Mouse (Mus musculus) midbrain, embryonic 15.5 days (tissue): ENCODE measurements around the gene Qars. TPM values are rescaled to one million over a fixed set of nuclear protein-coding genes. Genes with fewer than 3 reads are reported as not detected.

Experiments
- ATAC-seq: fragments of 200-750 bp; cut with Nextera tagmentation; replicated peaks from 2 replicates; pipeline ENCODE4 v1.8.0; 2017; ENCODE audit warnings: moderate TSS enrichment
- H3K27ac ChIP-seq: fragments of 300-500 bp; sonication (generic); 2 replicates; pipeline ENCODE4 v1.5.1; 2015; ENCODE audit warnings: mild to moderate bottlenecking, inconsistent platforms
- H3K27me3 ChIP-seq: fragments of 300-500 bp; sonication (generic); replicated peaks from 2 replicates; pipeline ENCODE4 v1.6.1; 2015; ENCODE audit warnings: inconsistent platforms
- H3K36me3 ChIP-seq: fragments of 300-500 bp; sonication (generic); replicated peaks from 2 replicates; pipeline ENCODE4 v1.6.1; 2015; ENCODE audit warnings: inconsistent platforms
- H3K4me1 ChIP-seq: fragments of 300-500 bp; sonication (generic); 2 replicates; pipeline ENCODE4 v1.6.1; 2015; ENCODE audit warnings: inconsistent platforms
- H3K4me2 ChIP-seq: fragments of 300-500 bp; sonication (generic); 2 replicates; pipeline ENCODE4 v1.6.1; 2015; ENCODE audit warnings: inconsistent platforms, mild to moderate bottlenecking, moderate library complexity
- H3K4me3 ChIP-seq: fragments of 300-500 bp; sonication (generic); 2 replicates; pipeline ENCODE4 v1.5.1; 2015; ENCODE audit warnings: mild to moderate bottlenecking, inconsistent platforms
- H3K9ac ChIP-seq: fragments of 300-500 bp; sonication (generic); 2 replicates; pipeline ENCODE4 v1.6.1; 2015; ENCODE audit warnings: mild to moderate bottlenecking, inconsistent platforms
- H3K9me3 ChIP-seq: fragments of 300-500 bp; sonication (generic); 2 replicates; pipeline ENCODE4 v1.6.1; 2016; ENCODE audit warnings: inconsistent platforms
- WGBS: fragments of 180-500 bp; shearing (Covaris S2); methylation state at CpG from one replicate; pipeline ENCODE4 v1.1.7; 2015; ENCODE audit warnings: mixed read lengths; 5-methylcytosine and 5-hydroxymethylcytosine counted together
- polyA plus RNA-seq: library from polyadenylated mRNA; unstranded; fragments of >200 nt; fragmentation: Nextera tagmentation; extraction: Ambion mirVana; gene quantifications from 2 replicates; pipeline ENCODE4 v1.2.1, GENCODE M21; 2015

Qars gene
- 64.0 and 64.6 TPM in 2 replicates for polyA plus RNA-seq

DNA sequence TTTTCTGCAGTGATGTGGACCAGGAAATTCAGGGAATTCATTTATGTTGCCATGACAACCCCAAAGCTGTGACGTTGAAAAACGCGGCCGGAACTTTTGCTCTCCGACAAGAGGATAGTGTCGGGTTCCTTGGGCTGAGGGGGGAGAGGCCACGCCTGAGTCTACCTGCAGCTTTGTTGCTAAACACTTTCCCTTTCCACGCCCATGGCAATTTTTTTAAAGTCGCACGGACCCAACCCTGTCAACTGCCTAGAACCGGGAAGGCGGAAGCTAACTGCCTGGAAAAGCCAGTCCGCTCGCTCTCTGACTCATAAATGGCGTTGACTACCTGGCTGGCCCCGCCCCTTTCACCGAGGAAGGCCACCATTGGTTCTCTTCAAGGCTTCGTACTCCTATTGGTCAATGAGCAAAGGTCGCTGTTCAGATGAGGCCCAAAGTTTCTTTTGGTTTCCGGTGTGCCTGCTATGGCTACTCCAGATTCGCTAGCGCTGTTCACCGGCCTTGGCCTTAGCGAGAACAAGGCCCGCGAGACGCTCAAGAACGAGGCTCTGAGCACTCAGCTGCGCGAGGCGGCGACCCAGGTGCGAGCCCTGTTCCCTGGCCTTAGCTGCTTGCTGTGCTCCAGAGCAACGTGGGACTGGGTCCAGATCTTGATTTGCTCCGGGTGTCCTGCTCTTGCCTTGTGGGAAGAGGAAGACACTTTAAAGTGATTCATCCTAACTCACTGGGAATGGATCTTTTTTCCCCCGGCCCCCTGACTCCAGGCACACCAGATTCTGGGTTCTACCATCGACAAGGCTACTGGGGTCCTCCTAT, at the start of gene Qars:
Gene Qars (plus strand): TSS at position 88 of the 816 bp plus-strand sequence.
- Histone ChIP-seq H3K4me1 (peaks cover 19% of the 10 kb centered on the region), H3K9ac (peak within 1 kb of the TSS; percentile 71), H3K36me3 (peaks cover 24% of the 10 kb centered on the region; the same call in 1 of the 2 replicates), H3K9me3 (no peaks in the 10 kb centered on the region), H3K27ac (peak within 1 kb of the TSS; percentile 87), H3K27me3 (no peaks in the 10 kb centered on the region), H3K4me3 (peak within 1 kb of the TSS; percentile 76), H3K4me2 (peak within 1 kb of the TSS; percentile 94)
- under 1% methylated on average over 37 of the region's 37 CpGs for WGBS
- ATAC-seq = peak; percentile 98

DNA sequence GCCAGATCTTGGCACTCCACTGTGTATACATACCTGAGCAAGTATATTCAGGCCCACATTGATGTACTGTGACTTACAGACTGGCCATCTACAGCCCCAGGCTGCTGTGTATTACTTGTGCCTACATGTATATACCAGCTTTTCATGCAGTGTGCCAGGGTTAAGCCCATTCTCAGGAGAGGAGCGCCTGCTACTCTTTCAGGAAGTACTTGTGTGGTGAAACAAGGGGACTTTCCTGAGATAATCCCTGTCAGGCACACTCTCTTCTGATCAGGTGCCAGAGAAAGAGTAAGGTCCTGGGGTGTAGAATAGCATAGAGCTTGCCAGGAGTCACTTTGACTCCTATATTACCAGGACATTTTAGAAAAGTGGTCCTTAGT, 47.6 kb upstream of the Qars start:
- H3K4me2 ChIP-seq = peak overlapping the region; percentile 74
- H3K4me1 ChIP-seq = peaks cover 15% of the 10 kb centered on the region
- H3K9me3 ChIP-seq = no peaks in the 10 kb centered on the region
- H3K27me3 ChIP-seq = no peaks in the 10 kb centered on the region
- peaks cover 17% of the 10 kb centered on the region for H3K36me3 ChIP-seq
- no peak overlapping the region for H3K9ac ChIP-seq
- H3K27ac ChIP-seq = peak overlapping the region; percentile 77; the same call in 1 of the 2 replicates
- 93% methylated on average over 1 of the region's 1 CpGs for WGBS
- peak overlapping the region; percentile 67 for H3K4me3 ChIP-seq
- ATAC-seq = peak; percentile 22

DNA sequence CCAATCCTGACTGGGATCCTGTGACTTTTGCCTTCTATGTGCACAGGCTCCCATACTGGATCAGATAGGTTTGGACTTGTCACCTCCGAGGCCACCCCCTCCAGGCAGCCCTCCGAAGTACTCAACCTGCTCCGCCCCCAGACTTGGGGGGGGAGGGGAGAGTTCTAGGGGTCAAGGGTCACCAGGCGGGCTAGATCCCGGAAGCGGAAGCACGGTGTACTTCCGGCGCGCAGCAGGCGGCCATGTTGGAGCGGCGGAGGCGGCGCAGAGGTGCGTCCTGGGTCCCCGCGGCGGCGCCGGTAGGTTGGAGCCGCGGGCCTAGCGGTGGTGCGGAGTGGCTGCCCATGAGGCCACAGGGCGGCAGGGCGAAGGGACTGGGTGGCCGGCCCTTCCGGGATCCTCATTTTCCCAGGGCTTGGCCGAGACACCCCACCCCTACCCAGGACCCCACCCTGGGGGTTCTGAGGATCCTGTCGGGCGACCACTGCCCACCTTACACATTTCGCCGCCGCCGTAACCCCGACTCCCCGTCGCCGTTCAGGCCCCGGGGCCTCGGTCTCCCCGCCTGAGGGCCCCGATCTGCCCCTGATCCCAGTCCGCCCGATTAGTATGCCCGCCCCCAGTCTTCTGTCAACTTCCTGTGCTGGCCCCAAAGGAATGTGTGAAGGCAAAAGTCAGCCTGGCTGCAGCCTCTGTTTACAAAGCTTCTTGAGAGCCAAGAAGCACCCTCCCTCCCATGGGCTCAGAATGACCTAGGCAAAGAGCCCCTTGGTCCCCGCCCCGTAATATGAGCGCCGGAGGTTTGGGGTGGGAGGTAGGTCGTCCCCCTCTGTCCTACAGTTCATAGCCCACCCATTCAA, 47.0 kb upstream of the Qars start, which contains the start of gene Ccdc71:
Gene Ccdc71 (plus strand): TSS at position 209 of the 860 bp plus-strand sequence.
- Histone ChIP-seq H3K4me1 (peaks cover 15% of the 10 kb centered on the region), H3K36me3 (peaks cover 17% of the 10 kb centered on the region), H3K4me2 (peak within 1 kb of the TSS; percentile 74), H3K9me3 (no peaks in the 10 kb centered on the region), H3K4me3 (peak within 1 kb of the TSS; percentile 67), H3K9ac (peak within 1 kb of the TSS; percentile 80), H3K27ac (peak within 1 kb of the TSS; percentile 77), H3K27me3 (no peaks in the 10 kb centered on the region)
- peak; percentile 81 for ATAC-seq
- 1% methylated on average over 39 of the region's 52 CpGs for WGBS

DNA sequence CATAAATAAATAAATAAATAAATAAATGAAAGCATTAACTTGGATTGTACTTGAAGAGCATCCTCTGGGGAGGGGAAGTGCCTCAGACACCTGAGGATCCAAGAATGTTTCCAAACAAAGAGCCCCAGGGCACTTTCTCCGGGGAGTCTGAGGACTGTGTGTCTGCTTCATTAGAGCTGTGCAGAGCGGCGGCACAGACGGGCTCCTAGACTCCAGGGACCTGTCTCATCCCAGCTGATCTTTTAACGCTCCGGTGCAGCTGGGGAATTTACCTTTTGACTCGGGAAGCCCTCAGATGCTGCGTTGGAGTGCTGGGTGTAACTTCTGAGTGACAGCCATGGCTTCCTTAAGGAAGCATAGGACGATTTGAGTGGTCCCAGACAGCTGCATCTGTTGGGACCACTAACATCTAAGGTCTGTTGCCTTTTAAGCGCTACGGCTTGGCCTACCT, 46.3 kb upstream of the Qars start, which contains the start of gene Klhdc8b:
Gene Klhdc8b (minus strand): TSS at position 401 of the 451 bp plus-strand sequence.
- Histone ChIP-seq H3K27me3 (no peaks in the 10 kb centered on the region), H3K9ac (peak within 1 kb of the TSS; percentile 80), H3K27ac (peak within 1 kb of the TSS; percentile 77), H3K9me3 (no peaks in the 10 kb centered on the region), H3K4me3 (peak within 1 kb of the TSS; percentile 67), H3K4me2 (peak within 1 kb of the TSS; percentile 74), H3K4me1 (peaks cover 15% of the 10 kb centered on the region), H3K36me3 (peaks cover 18% of the 10 kb centered on the region)
- WGBS = 23% methylated on average over 11 of the region's 11 CpGs
- peak; percentile 35 for ATAC-seq

DNA sequence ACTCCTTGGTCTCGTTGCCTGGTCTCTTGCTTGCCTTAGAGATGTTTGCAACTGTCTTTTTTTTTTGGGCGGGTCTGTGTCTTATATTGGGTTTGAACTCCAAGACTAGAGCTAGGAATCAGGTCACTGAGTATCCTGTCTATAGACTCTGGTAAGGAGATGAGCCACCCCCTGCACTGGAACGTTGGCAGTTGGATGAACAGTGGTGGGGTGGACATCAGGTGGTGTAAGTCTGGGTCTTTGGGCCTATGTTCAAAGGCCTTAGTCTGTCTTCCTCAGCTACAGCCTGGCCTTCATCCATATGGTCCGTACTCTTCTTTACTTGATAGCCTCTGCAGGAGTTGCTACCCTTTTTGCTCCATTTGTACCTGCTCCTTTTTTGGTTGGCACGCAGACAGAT, 45.8 kb upstream of the Qars start:
- H3K9me3 ChIP-seq = no peaks in the 10 kb centered on the region
- no peak overlapping the region for H3K9ac ChIP-seq
- peaks cover 20% of the 10 kb centered on the region for H3K36me3 ChIP-seq
- H3K4me1 ChIP-seq = peaks cover 15% of the 10 kb centered on the region
- ATAC-seq = no peak
- WGBS = 85% methylated on average over 5 of the region's 5 CpGs
- H3K4me3 ChIP-seq = peak overlapping the region; percentile 67
- no peak overlapping the region; the same call in 1 of the 2 replicates for H3K27ac ChIP-seq
- H3K4me2 ChIP-seq = peak overlapping the region; percentile 74
- no peaks in the 10 kb centered on the region for H3K27me3 ChIP-seq

DNA sequence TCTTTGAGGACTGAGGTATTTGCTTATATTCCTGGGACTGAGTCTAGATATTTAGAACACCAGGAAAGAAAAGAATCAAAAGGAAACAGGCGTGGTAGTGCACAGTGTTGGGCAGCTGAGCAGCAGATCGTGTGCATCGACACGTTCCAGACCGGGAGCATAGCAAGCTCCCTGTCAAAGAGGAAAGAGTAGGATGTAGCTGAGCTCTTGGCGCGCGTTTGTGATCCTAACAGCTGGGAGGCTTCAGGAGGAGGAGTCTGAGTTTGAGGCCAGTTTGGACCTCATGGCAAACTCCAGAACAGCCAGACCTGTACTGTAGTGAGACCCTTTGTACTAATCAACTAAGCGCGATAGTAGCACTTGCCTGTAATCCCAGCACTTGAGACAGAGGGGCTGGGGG, 45.3 kb upstream of the Qars start:
- no peak overlapping the region for H3K9ac ChIP-seq
- no peaks in the 10 kb centered on the region for H3K9me3 ChIP-seq
- 93% methylated on average over 10 of the region's 10 CpGs for WGBS
- H3K4me3 ChIP-seq = no peak overlapping the region
- H3K36me3 ChIP-seq = peaks cover 22% of the 10 kb centered on the region
- H3K27me3 ChIP-seq = no peaks in the 10 kb centered on the region
- ATAC-seq = no peak
- peak overlapping the region; percentile 74; the same call in 1 of the 2 replicates for H3K4me2 ChIP-seq
- no peak overlapping the region for H3K27ac ChIP-seq
- peaks cover 15% of the 10 kb centered on the region for H3K4me1 ChIP-seq

DNA sequence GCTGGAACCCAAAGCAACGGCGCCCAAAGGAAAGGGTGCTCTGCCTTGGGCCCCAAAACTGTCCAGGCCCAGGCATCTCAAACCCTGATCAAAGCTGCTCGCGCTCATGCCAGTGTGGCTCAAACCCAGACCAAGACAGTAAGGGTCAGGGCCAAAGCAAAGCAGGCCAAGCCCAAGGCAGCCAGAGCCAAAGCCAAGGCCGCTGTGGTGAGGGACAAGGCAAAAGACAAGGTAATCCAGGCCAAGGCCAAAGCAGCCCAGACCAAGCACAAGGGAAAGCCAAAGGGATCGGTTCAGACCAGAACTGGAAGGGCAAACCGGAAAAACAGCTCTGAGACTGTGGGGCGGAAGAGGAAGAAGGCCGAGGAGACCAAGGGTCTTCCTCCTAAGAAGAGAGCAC, 43.8 kb upstream of the Qars start:
- H3K9me3 ChIP-seq = no peaks in the 10 kb centered on the region
- no peak overlapping the region for H3K9ac ChIP-seq
- H3K27ac ChIP-seq = no peak overlapping the region
- no peaks in the 10 kb centered on the region for H3K27me3 ChIP-seq
- H3K4me1 ChIP-seq = peaks cover 15% of the 10 kb centered on the region
- 93% methylated on average over 9 of the region's 9 CpGs for WGBS
- no peak overlapping the region for H3K4me3 ChIP-seq
- H3K36me3 ChIP-seq = peaks cover 23% of the 10 kb centered on the region
- ATAC-seq = no peak
- no peak overlapping the region for H3K4me2 ChIP-seq

DNA sequence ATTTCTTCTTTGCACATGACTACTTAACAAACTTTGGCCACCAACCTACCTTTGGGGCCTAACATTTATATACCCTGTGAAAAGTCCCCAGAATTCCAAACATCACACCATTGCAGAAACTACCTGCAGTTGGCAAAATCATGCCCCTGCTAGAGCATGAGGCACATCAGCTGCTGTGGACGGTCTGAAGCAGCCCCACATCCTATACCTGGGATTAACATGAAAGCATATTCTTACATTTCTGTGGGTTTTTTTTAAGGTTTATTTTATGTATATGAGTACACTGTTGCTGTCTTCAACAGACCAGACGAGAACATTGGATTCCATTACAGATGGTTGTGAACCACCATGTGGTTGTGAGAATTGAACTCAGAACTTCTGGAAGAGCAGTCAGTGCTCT, 41.3 kb upstream of the Qars start:
- H3K4me3 ChIP-seq = no peak overlapping the region
- no peak overlapping the region for H3K4me2 ChIP-seq
- H3K27ac ChIP-seq = no peak overlapping the region
- H3K36me3 ChIP-seq = peaks cover 23% of the 10 kb centered on the region
- H3K9me3 ChIP-seq = no peaks in the 10 kb centered on the region
- peaks cover 12% of the 10 kb centered on the region for H3K4me1 ChIP-seq
- 93% methylated on average over 2 of the region's 2 CpGs for WGBS
- H3K27me3 ChIP-seq = no peaks in the 10 kb centered on the region
- no peak for ATAC-seq
- no peak overlapping the region for H3K9ac ChIP-seq

DNA sequence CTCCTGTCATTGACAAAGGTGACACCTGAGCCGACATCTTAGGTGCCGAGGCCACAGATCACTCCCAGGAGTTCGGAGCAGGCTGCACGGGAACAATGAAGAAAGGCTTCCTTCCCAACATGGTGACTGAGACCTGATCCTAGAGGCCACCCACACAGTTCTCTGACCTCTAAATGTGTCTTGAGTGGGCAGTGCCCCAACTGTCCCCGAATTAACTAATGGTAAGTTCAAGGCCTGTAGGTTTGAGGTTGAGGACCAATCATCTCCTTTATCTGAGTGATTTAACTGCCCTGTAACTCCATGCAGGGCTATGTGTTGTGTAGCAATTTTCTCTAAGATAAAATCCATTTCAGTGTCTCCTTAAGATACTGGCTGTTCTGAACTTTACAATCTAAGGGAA, 38.1 kb upstream of the Qars start:
- Histone ChIP-seq H3K9ac (no peak overlapping the region), H3K36me3 (peaks cover 6% of the 10 kb centered on the region; the same call in 1 of the 2 replicates), H3K4me3 (no peak overlapping the region), H3K27ac (no peak overlapping the region), H3K4me1 (no peaks in the 10 kb centered on the region), H3K9me3 (no peaks in the 10 kb centered on the region), H3K27me3 (no peaks in the 10 kb centered on the region), H3K4me2 (no peak overlapping the region)
- no peak for ATAC-seq
- WGBS = 88% methylated on average over 5 of the region's 5 CpGs

DNA sequence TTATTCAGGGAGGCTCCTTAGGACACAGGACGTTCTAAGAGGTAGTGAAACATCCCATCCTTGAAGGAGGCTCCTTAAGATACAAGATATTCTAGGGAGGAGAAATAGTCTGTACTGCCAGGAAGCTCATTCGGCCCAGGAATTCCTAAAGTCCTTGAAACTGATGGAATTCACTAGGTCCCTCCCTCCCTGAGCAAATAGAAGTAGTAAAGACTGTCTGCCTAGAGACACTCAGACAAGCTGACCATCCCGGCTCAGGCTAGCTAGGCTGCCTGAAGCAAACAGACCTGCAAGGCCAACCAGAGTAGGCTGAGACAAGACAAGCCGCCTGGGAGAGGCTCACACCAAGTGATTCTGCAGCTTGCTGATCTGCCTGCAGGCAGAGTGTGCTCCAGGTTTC, 37.7 kb upstream of the Qars start:
- H3K4me1 ChIP-seq = no peaks in the 10 kb centered on the region
- H3K27me3 ChIP-seq = no peaks in the 10 kb centered on the region
- ATAC-seq = no peak
- no peak overlapping the region for H3K4me3 ChIP-seq
- H3K9me3 ChIP-seq = no peaks in the 10 kb centered on the region
- 79% methylated on average over 4 of the region's 4 CpGs for WGBS
- no peak overlapping the region for H3K27ac ChIP-seq
- H3K4me2 ChIP-seq = no peak overlapping the region
- peaks cover 6% of the 10 kb centered on the region; the same call in 1 of the 2 replicates for H3K36me3 ChIP-seq
- H3K9ac ChIP-seq = no peak overlapping the region

DNA sequence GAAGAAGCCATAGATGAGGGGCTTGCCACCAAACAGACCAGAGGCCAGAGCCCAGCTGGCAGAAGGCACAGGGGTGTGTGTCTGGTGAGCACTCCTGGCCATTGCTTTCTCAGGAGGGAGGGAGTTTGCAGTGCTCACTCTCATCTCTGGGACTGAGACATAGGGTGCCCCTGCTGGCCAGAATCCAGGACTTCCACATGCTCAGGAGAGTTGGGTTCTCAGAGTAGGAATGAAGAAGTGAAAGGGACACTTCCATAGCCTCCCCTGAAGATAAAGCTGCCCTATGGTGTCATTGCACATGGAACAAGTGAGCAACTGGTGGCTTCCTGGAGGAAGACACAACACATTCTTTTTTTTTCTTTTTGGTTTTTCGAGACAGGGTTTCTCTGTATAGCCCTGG, 33.0 kb upstream of the Qars start:
- 67% methylated on average over 1 of the region's 1 CpGs for WGBS
- no peak overlapping the region for H3K27ac ChIP-seq
- no peak overlapping the region for H3K9ac ChIP-seq
- H3K4me3 ChIP-seq = no peak overlapping the region
- no peaks in the 10 kb centered on the region for H3K36me3 ChIP-seq
- no peak overlapping the region for H3K4me2 ChIP-seq
- peaks cover 11% of the 10 kb centered on the region for H3K4me1 ChIP-seq
- no peak for ATAC-seq
- H3K9me3 ChIP-seq = no peaks in the 10 kb centered on the region
- no peaks in the 10 kb centered on the region for H3K27me3 ChIP-seq

DNA sequence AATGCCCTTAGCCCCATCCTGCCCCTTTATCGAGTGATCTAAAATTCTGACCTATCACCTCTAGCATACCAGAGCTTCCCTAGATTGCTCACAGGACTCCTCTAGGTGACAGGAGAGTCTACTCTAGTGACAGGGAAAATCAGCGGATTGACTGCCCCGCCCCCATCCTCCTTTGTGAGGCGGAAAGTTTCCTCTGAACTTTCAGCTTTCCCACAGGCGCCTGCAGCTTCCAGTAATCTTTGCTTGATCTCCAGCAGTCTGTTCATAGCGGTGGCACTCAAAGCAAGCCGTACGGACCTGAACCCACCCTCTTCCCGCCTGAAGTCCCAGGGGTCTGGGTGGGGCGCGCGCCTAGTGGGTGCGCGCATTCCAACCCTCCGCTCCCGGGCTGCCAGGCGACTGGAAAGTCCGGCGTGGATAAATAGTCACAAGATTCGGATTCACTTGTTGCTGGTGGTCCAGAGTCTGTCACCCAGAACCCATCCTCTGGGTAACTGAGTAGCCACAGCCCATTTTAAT, 28.8 kb upstream of the Qars start:
- Histone ChIP-seq H3K27me3 (no peaks in the 10 kb centered on the region), H3K4me2 (peak overlapping the region; percentile 54), H3K9ac (no peak overlapping the region; the same call in 1 of the 2 replicates), H3K27ac (0 out of 2 replicates have a peak overlapping the region, but pooled peaks have one; percentile 14), H3K9me3 (no peaks in the 10 kb centered on the region), H3K4me1 (peaks cover 18% of the 10 kb centered on the region), H3K36me3 (no peaks in the 10 kb centered on the region), H3K4me3 (peak overlapping the region; percentile 35)
- 0 out of 2 replicates have a peak, but pooled peaks have one; percentile 53 for ATAC-seq
- under 1% methylated on average over 20 of the region's 20 CpGs for WGBS
